Mouse (Mus musculus) forebrain, postnatal 0 days (tissue): ENCODE results near the gene Crispld2. TPM values are rescaled to one million over a fixed set of nuclear protein-coding genes. Genes with fewer than 3 reads are reported as not detected.

Experiments
- ATAC-seq: fragments of 200-750 bp; cut with Nextera tagmentation; 2 replicates; pipeline ENCODE4 v1.8.0; 2017; ENCODE audit warnings: mild to moderate bottlenecking, moderate library complexity
- DNase-seq: peaks from one replicate; pipeline ENCODE4 v3.0.0-alpha.2; 2015
- H3K27ac ChIP-seq: fragments of 300-500 bp; sonication (generic); 2 replicates; pipeline ENCODE4 v1.5.1; 2014; ENCODE audit warnings: low read depth, mild to moderate bottlenecking, antibody characterized with exemption, low read length, moderate library complexity, mixed read lengths
- H3K27me3 ChIP-seq: fragments of 300-500 bp; sonication (generic); 2 replicates; pipeline ENCODE4 v1.6.1; 2014; ENCODE audit warnings: mild to moderate bottlenecking, low read length, mixed read lengths; ENCODE audit not compliant: insufficient read depth
- H3K36me3 ChIP-seq: fragments of 300-500 bp; sonication (generic); 2 replicates; pipeline ENCODE4 v1.6.1; 2014; ENCODE audit warnings: mild to moderate bottlenecking, moderate library complexity; ENCODE audit not compliant: insufficient read depth
- H3K4me1 ChIP-seq: fragments of 300-500 bp; sonication (generic); 2 replicates; pipeline ENCODE4 v1.6.1; 2014; ENCODE audit warnings: antibody characterized with exemption; ENCODE audit not compliant: insufficient read depth
- H3K4me2 ChIP-seq: fragments of 300-500 bp; sonication (generic); 2 replicates; pipeline ENCODE4 v1.6.1; 2014; ENCODE audit warnings: low read depth, mild to moderate bottlenecking, moderate library complexity
- H3K4me3 ChIP-seq: fragments of 300-500 bp; sonication (generic); 2 replicates; pipeline ENCODE4 v1.5.1; 2014; ENCODE audit warnings: low read depth, low read length, mixed read lengths
- H3K9ac ChIP-seq: fragments of 300-500 bp; sonication (generic); 2 replicates; pipeline ENCODE4 v1.6.1; 2014; ENCODE audit warnings: mild to moderate bottlenecking
- H3K9me3 ChIP-seq: fragments of 300-500 bp; sonication (generic); 2 replicates; pipeline ENCODE4 v1.6.1; 2016; ENCODE audit warnings: low read length
- CTCF ChIP-seq: sonication (generic); IDR thresholded peaks from 2 replicates; pipeline ENCODE4 v1.5.1; 2016; ENCODE audit warnings: antibody characterized with exemption, control low read depth, low read depth
- WGBS: fragments of 180-500 bp; shearing (Covaris S2); extraction: QIAGEN DNeasy Blood & Tissue Kit; methylation state at CpG from one replicate; pipeline ENCODE4 v1.1.7; 2014; 5-methylcytosine and 5-hydroxymethylcytosine counted together
- polyA plus RNA-seq: library from polyadenylated mRNA; unstranded; fragments of >200 nt; fragmentation: Nextera tagmentation; extraction: Ambion mirVana; gene quantifications from 2 replicates; pipeline ENCODE4 v1.2.1, GENCODE M21; 2015
- total RNA-seq: library from RNA; depleted of rRNA; stranded (reverse); fragments of >200 nt; gene quantifications from 2 replicates; pipeline ENCODE4 v1.2.3, GENCODE M21; 2014; rRNA removed

Gene Crispld2
- total and polyA plus RNA-seq, 2 experiments from 2014 or later: 2.5 to 11.0 TPM

DNA sequence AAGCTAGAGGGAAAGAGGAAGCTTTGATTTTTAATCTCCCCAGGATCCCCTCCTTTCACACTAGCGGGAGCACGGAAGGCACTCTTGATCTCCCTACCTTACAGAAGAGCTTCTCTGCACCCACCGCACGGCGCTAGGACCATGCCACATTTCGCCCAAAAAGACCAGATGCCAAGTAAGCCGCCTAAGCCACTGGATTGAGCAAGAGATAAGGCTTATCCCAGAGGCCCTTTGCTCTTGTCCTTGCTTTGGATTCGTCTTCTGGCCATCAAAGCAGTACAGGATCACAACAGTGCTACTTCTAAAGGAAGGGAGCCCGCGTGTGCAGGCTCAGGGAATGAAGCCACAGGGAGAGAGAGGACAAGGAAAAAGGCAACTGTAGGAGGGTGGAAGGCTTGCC lies 102.6 kb downstream of the Crispld2 start:
- Histone ChIP-seq H3K27ac (no peak overlapping the region), H3K4me2 (no peak overlapping the region), H3K4me3 (no peak overlapping the region), H3K27me3 (no peaks in the 10 kb centered on the region), H3K9ac (no peak overlapping the region), H3K4me1 (no peaks in the 10 kb centered on the region), H3K9me3 (no peaks in the 10 kb centered on the region), H3K36me3 (peaks cover 35% of the 10 kb centered on the region)
- no peak for TF ChIP-seq CTCF
- 87% methylated on average over 10 of the region's 10 CpGs for whole genome bisulfite sequencing
- DNase-seq: no peak
- ATAC-seq: no peak

- no peaks in the 10 kb centered on the region for H3K9me3 ChIP-seq
- H3K9ac ChIP-seq: no peak overlapping the region
- no peak for ATAC-seq
- H3K27me3 ChIP-seq: no peaks in the 10 kb centered on the region
- TF ChIP-seq CTCF: no peak
- 85% methylated on average over 2 of the region's 2 CpGs for WGBS
- peaks cover 21% of the 10 kb centered on the region for H3K36me3 ChIP-seq
- H3K4me3 ChIP-seq: no peak overlapping the region
- H3K27ac ChIP-seq: no peak overlapping the region
- no peak for DNase-seq
- H3K4me2 ChIP-seq: no peak overlapping the region
- H3K4me1 ChIP-seq: peaks cover 4% of the 10 kb centered on the region
These were observed 104.2 kb downstream of the Crispld2 start for GRCm38 (mm10) chr8:120096486-120096885.

DNA sequence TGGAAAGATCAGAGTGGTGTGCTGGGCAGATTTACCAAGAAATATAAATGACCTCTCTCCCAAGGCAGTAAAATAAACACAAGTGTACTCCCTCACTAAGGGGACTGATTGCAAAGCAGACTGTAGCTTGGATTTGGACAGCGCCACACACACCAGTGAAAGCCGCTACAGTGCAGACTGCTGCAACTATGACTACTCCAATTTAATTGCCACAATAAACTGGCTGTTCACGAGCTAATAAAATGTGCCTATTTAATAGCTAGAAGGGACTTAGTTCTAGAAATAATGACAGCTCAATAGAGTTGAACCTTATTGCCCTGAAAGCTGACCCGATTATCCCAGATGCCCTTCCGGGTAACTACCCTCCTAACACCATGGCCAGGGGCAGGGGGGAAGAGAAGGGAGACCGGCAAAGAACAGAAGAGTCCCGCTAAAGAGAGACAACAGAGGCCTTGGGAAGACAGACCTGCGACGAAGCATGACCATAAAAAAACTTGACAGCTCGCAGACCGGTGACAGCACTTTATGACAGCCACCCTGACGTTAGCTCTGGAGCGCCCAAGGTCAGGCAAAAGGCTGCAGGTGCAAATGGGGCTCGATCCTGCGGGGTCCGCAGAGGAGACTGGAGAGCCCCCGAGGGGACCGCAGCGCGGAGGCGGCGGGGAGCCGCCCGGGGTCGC lies 108.3 kb downstream of the Crispld2 start:
- Histone ChIP-seq H3K27ac (peak overlapping the region; percentile 94), H3K36me3 (no peaks in the 10 kb centered on the region), H3K4me1 (peaks cover 12% of the 10 kb centered on the region), H3K4me3 (peak overlapping the region; percentile 84), H3K27me3 (no peaks in the 10 kb centered on the region), H3K9ac (peak overlapping the region; percentile 89), H3K4me2 (peak overlapping the region; percentile 97), H3K9me3 (no peaks in the 10 kb centered on the region)
- no peak for DNase-seq
- TF ChIP-seq CTCF: no peak
- ATAC-seq: no peak
- whole genome bisulfite sequencing: 5% methylated on average over 25 of the region's 25 CpGs

DNA sequence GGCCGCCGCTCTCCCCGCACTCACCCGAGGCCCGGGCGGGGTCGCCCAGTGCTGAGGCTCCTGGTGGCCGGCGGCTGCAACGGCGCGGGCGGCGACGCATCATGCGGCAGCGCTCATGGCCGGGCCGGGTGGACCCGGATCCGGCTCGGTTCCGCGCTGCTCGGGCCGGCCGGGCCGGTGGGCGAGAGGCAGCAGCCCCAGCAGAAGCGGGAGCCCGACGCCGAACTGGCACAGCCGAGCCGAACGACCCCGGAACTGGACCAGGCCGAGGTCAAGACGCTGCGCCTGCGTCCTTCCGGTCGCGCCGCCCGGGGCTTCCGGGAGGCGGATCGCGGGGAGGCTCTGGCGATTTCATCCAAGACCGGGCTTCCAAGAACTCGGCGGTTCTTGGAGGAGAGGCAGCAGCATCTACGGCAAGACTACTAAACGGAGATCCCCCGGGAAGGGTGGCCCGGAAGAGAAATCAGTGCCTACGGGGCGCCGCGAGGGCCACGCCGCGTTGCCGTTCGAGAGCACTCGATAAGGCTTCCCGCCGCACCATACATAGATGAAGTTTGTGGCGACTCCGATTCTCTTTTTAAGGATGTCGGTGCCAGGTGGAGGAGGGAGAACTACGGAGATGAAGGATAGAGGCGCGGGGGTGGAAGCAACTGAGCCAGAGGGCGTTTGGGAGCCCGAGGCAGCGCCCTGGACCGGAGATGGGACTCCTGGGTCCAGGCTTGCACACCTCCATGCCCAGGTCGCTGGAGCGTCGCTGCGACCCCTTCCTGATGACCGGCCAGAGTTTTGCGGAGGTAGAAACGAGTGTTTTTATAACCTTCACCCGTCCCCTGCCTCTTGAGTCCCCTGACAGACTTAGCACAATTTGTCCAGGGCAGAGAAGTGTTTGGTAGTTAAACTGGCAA lies 109.1 kb downstream of the Crispld2 start, which contains the start of gene Zdhhc7:
Gene Zdhhc7 (minus strand): TSS at position 415 of the 905 bp plus-strand sequence.
- Histone ChIP-seq H3K36me3 (no peaks in the 10 kb centered on the region), H3K4me3 (peak within 1 kb of the TSS; percentile 84), H3K4me1 (peaks cover 12% of the 10 kb centered on the region), H3K27ac (peak within 1 kb of the TSS; percentile 94), H3K27me3 (no peaks in the 10 kb centered on the region), H3K4me2 (peak within 1 kb of the TSS; percentile 97), H3K9me3 (no peaks in the 10 kb centered on the region), H3K9ac (peak within 1 kb of the TSS; percentile 89)
- DNase-seq: peak; percentile 89
- TF ChIP-seq CTCF: no peak
- under 1% methylated on average over 88 of the region's 88 CpGs for WGBS
- ATAC-seq: peak; percentile 90

Other genes starting within 250 kb of the Crispld2 start
- gene Tldc1, start 214.0 kb upstream of the Crispld2 start, total RNA-seq: 21.0 and 21.1 TPM in 2 replicates
- gene Tldc1, start 214.0 kb upstream of the Crispld2 start, polyA plus RNA-seq: 6.8 and 9.4 TPM in 2 replicates
- gene Cotl1, start 151.9 kb upstream of the Crispld2 start, total RNA-seq: 177 and 224 TPM in 2 replicates
- gene Cotl1, start 151.9 kb upstream of the Crispld2 start, polyA plus RNA-seq: 134 and 156 TPM in 2 replicates
- gene Klhl36, start 130.2 kb upstream of the Crispld2 start, total RNA-seq: 18.7 and 23.0 TPM in 2 replicates
- 18.0 and 20.3 TPM in 2 replicates for gene Klhl36, start 130.2 kb upstream of the Crispld2 start, polyA plus RNA-seq
- 68.1 and 77.3 TPM in 2 replicates for gene Usp10, start 82.1 kb upstream of the Crispld2 start, total RNA-seq
- gene Usp10, start 82.1 kb upstream of the Crispld2 start, polyA plus RNA-seq: 89.6 and 106 TPM in 2 replicates
- gene Gm20388, start 81.6 kb upstream of the Crispld2 start, total RNA-seq: 43.2 and 51.3 TPM in 2 replicates
- not detected in 2 replicates for gene Gm20388, start 81.6 kb upstream of the Crispld2 start, polyA plus RNA-seq
- 24.8 and 37.6 TPM in 2 replicates for gene Zdhhc7, start 109.0 kb downstream of the Crispld2 start, total RNA-seq
- gene Zdhhc7, start 109.0 kb downstream of the Crispld2 start, polyA plus RNA-seq: 19.2 and 25.3 TPM in 2 replicates
- 49.0 and 59.6 TPM in 2 replicates for gene 6430548M08Rik, start 121.7 kb downstream of the Crispld2 start, total RNA-seq
- gene 6430548M08Rik, start 121.7 kb downstream of the Crispld2 start, polyA plus RNA-seq: 27.8 and 32.7 TPM in 2 replicates
- gene Fam92b, start 185.0 kb downstream of the Crispld2 start, total RNA-seq: 1.2 and 2.1 TPM in 2 replicates
- gene Fam92b, start 185.0 kb downstream of the Crispld2 start, polyA plus RNA-seq: 1.1 and 1.6 TPM in 2 replicates
- gene Gse1, start 236.0 kb downstream of the Crispld2 start, total RNA-seq: 24.2 and 48.2 TPM in 2 replicates
- gene Gse1, start 236.0 kb downstream of the Crispld2 start, polyA plus RNA-seq: 10.5 and 15.9 TPM in 2 replicates